Mouse (Mus musculus): ENCODE measurements around the gene Rps6ka5. TPM values are rescaled to one million over a fixed set of nuclear protein-coding genes. Genes with fewer than 3 reads are reported as not detected.

The Rps6ka5 gene
- polyA plus RNA-seq, 1 experiment from 2014 or later: 2.4 TPM

DNA sequence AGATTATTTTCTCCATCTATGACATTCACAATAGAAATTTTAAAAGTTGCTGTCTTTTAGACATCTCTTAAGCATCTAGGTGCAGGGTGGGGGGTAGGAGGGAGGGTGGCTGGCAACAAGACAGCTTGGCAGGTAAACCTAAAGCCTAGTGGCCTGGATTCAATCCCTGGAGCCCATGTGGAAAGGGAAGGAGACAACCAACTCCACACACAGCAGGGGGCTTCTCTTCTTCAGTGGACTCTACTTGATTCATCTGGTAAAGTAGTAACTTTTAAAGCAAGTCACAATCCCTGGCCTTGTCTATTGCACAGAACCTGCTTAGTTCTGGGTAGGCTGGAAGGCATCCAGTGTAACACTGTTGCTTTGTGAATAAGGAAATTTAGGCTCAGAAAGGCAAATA, 9.3 kb downstream of the Rps6ka5 start:
- no peak overlapping the region for H3K4me3 ChIP-seq
- no peaks in the 10 kb centered on the region for H3K9me3 ChIP-seq (replicated peaks)
- H3K36me3 ChIP-seq: no peaks in the 10 kb centered on the region
- no peaks in the 10 kb centered on the region for H3K4me1 ChIP-seq
- DNase-seq (ENCODE audit: low spot score): no peak
- H3K27ac ChIP-seq (replicated peaks): no peak overlapping the region
- H3K27me3 ChIP-seq (ENCODE audit: low read depth, poor library complexity, severe bottlenecking): no peaks in the 10 kb centered on the region

GRCm38 (mm10) chr12:100716969-100717368, 9.8 kb downstream of the Rps6ka5 start:
- H3K27ac ChIP-seq (replicated peaks): no peak overlapping the region
- no peak for DNase-seq (ENCODE audit: low spot score)
- H3K4me1 ChIP-seq: no peaks in the 10 kb centered on the region
- no peaks in the 10 kb centered on the region for H3K27me3 ChIP-seq (ENCODE audit: low read depth, poor library complexity, severe bottlenecking)
- no peaks in the 10 kb centered on the region for H3K36me3 ChIP-seq
- no peak overlapping the region for H3K4me3 ChIP-seq
- no peaks in the 10 kb centered on the region for H3K9me3 ChIP-seq (replicated peaks)
- 81% methylated on average over 4 of the region's 4 CpGs for WGBS

DNA sequence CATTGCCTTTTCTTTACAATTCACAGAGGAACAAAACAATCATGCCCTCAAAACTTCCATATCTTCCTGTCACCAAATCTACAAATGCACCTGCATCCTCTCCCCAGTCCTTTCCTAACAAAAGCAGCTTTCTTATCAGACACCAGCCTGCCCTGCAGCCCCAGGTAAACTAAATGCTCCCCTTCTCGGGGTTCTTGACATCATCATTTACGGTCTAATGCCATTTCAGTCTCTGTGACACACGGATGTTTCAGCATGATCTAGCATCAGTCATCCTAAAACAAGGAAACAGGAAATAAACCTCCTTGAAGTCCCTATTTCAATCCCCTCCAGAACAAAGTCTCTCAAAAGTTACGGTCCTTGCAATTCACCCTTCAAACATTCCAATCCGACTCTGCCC, 15.0 kb downstream of the Rps6ka5 start:
- Histone ChIP-seq H3K4me1 (no peaks in the 10 kb centered on the region), H3K9me3 (replicated peaks) (no peaks in the 10 kb centered on the region), H3K36me3 (no peaks in the 10 kb centered on the region), H3K27ac (replicated peaks) (no peak overlapping the region), H3K27me3 (ENCODE audit: low read depth, poor library complexity, severe bottlenecking) (no peaks in the 10 kb centered on the region), H3K4me3 (no peak overlapping the region)
- DNase-seq (ENCODE audit: low spot score): no peak
- 84% methylated on average over 5 of the region's 5 CpGs for WGBS

- Histone ChIP-seq H3K9me3 (replicated peaks) (no peaks in the 10 kb centered on the region), H3K36me3 (no peaks in the 10 kb centered on the region), H3K27me3 (ENCODE audit: low read depth, poor library complexity, severe bottlenecking) (no peaks in the 10 kb centered on the region), H3K4me1 (no peaks in the 10 kb centered on the region), H3K27ac (replicated peaks) (no peak overlapping the region), H3K4me3 (no peak overlapping the region)
- DNase-seq (ENCODE audit: low spot score): no peak
- 88% methylated on average over 10 of the region's 10 CpGs for WGBS
These were observed 15.6 kb downstream of the Rps6ka5 start for GRCm38 (mm10) chr12:100711116-100711691.

DNA sequence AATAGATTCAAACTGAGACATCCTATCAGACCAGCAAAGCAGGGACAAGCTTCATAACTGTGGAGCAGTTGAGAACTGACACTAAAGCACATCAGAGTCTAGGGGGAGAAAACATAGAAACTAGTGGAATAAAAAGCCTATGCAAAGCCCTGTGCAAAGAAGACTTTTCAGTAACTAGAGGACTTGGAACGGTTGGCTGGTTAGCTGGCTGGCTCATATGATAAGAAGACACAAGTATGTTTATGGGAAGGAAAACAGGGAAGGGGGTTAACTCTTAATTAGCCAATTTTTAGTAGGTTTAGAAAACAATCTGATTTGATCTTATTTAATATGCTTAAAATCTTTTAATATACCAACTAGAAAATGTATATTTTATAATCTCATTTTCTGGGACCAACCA, 16.4 kb downstream of the Rps6ka5 start:
- H3K4me3 ChIP-seq: no peak overlapping the region

DNA sequence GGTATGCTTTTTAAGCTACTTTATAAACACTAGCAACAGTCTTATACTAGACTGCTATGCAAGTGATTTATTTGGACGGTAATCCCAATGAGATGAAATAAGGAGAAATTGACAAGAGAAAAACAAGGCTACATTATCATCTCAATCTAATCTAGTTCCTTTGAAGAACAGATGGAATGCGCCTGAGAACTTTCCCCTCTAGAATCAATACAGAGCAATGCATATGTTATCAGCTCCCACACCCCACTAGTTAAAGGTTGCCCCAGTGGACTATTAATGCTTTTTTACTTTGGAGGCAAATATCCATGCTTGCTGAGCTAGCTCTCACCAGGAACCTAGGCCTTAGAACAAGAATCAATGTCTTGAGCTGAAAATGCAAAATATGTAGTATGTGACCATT, 19.5 kb downstream of the Rps6ka5 start:
- H3K27ac ChIP-seq (replicated peaks): no peak overlapping the region
- H3K36me3 ChIP-seq: no peaks in the 10 kb centered on the region
- H3K27me3 ChIP-seq (ENCODE audit: low read depth, poor library complexity, severe bottlenecking): no peaks in the 10 kb centered on the region
- WGBS: 89% methylated on average over 2 of the region's 2 CpGs
- no peaks in the 10 kb centered on the region for H3K4me1 ChIP-seq
- DNase-seq (ENCODE audit: low spot score): no peak
- no peaks in the 10 kb centered on the region for H3K9me3 ChIP-seq (replicated peaks)
- H3K4me3 ChIP-seq: no peak overlapping the region

More for the DNA sequence above, 16.4 kb downstream of the Rps6ka5 start:
- Histone ChIP-seq H3K36me3 (no peaks in the 10 kb centered on the region), H3K27me3 (ENCODE audit: low read depth, poor library complexity, severe bottlenecking) (no peaks in the 10 kb centered on the region), H3K27ac (replicated peaks) (no peak overlapping the region), H3K9me3 (replicated peaks) (no peaks in the 10 kb centered on the region), H3K4me1 (no peaks in the 10 kb centered on the region)
- DNase-seq (ENCODE audit: low spot score): no peak
- 60% methylated on average over 1 of the region's 1 CpGs for WGBS

DNA sequence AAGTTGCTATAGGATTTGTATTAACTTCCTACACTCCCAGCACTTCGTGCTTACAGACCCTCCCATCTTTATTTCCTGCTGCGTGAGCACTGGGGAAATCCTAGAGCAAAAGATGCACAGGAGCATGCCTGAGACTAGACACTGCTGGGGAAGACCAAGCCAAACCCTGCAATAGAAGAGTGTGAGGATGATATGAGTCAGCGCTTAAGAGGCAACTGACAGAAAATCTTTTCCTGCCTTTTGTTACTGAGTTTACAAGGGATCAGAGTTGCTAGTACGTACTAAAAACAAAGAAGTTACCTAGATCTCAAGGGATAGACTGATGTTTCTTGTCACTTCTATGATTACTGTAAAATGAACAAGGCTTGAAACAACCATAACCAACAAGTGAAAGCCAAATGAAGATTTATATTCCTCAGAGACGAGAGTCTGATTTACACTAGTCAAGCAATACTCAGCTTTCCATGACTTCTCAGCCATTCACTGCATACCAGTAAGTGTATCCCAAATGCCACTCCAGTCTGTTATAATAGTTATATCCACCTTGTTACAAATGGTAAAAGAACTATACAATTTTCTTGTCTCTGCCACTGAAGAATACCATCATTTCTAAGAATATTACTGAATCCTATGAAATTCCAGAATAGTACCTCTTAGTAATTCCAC, 21.6 kb downstream of the Rps6ka5 start:
- H3K36me3 ChIP-seq: no peaks in the 10 kb centered on the region
- no peaks in the 10 kb centered on the region for H3K4me1 ChIP-seq
- H3K27ac ChIP-seq (replicated peaks): no peak overlapping the region
- no peaks in the 10 kb centered on the region for H3K27me3 ChIP-seq (ENCODE audit: low read depth, poor library complexity, severe bottlenecking)
- no peak for DNase-seq (ENCODE audit: low spot score)
- no peak overlapping the region for H3K4me3 ChIP-seq
- H3K9me3 ChIP-seq (replicated peaks): no peaks in the 10 kb centered on the region
- 85% methylated on average over 5 of the region's 5 CpGs for whole genome bisulfite sequencing

GRCm38 (mm10) chr12:100698019-100698418, 28.8 kb downstream of the Rps6ka5 start:
- H3K9me3 ChIP-seq (replicated peaks): no peaks in the 10 kb centered on the region
- no peaks in the 10 kb centered on the region for H3K27me3 ChIP-seq (ENCODE audit: low read depth, poor library complexity, severe bottlenecking)
- DNase-seq (ENCODE audit: low spot score): no peak
- H3K4me1 ChIP-seq: peaks cover 7% of the 10 kb centered on the region; the same call in 1 of the 2 replicates
- H3K36me3 ChIP-seq: no peaks in the 10 kb centered on the region
- no peak overlapping the region for H3K27ac ChIP-seq (replicated peaks)
- H3K4me3 ChIP-seq: no peak overlapping the region
- 95% methylated on average over 1 of the region's 1 CpGs for WGBS

DNA sequence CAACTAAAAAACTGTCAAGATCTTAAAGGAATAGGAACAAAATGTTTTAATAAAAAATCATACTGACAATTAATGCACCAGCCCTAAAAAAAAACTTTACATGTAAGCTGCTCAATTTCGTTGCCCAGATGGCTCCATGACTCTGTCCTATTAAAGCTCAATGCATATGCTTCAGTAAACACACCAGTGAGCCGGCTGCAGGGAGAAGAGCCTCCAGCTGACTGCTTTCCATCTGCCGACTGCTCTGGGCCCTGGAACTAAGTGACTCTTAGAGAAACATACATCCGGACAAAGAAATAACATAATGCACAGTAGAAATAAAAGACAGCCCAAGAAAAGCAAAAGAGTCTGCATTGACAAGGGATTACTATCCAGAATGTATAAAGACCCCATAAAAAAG, 30.2 kb downstream of the Rps6ka5 start:
- H3K36me3 ChIP-seq: no peaks in the 10 kb centered on the region
- WGBS: 42% methylated on average over 4 of the region's 4 CpGs
- no peak overlapping the region for H3K27ac ChIP-seq (replicated peaks)
- H3K4me1 ChIP-seq: peaks cover 11% of the 10 kb centered on the region; the same call in 1 of the 2 replicates
- H3K9me3 ChIP-seq (replicated peaks): no peaks in the 10 kb centered on the region
- DNase-seq (ENCODE audit: low spot score): no peak
- no peak overlapping the region for H3K4me3 ChIP-seq
- no peaks in the 10 kb centered on the region for H3K27me3 ChIP-seq (ENCODE audit: low read depth, poor library complexity, severe bottlenecking)

DNA sequence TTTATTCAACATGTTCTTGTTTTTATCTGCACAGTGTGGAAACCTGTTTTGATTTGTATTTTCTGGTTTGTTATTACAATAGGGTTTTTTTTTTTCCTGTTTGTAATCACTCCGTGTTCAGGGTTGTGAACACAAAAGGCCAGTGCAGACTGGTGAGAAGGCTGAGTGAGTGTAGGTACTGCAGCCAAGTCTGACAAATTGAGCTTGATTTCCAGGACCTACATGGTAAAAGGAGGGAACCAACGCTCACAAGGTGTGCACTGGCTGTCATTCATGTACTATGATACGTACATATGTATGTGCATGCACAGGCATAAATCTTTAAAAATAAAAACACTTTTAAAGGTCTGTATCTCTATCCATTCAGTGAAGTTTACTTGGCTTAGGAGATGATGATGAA, 31.5 kb downstream of the Rps6ka5 start:
- no peaks in the 10 kb centered on the region for H3K9me3 ChIP-seq (replicated peaks)
- H3K27me3 ChIP-seq (ENCODE audit: low read depth, poor library complexity, severe bottlenecking): no peaks in the 10 kb centered on the region
- H3K36me3 ChIP-seq: no peaks in the 10 kb centered on the region
- no peak overlapping the region for H3K27ac ChIP-seq (replicated peaks)
- no peak for DNase-seq (ENCODE audit: low spot score)
- 83% methylated on average over 3 of the region's 3 CpGs for WGBS
- no peak overlapping the region for H3K4me3 ChIP-seq
- H3K4me1 ChIP-seq: peaks cover 11% of the 10 kb centered on the region; the same call in 1 of the 2 replicates

DNA sequence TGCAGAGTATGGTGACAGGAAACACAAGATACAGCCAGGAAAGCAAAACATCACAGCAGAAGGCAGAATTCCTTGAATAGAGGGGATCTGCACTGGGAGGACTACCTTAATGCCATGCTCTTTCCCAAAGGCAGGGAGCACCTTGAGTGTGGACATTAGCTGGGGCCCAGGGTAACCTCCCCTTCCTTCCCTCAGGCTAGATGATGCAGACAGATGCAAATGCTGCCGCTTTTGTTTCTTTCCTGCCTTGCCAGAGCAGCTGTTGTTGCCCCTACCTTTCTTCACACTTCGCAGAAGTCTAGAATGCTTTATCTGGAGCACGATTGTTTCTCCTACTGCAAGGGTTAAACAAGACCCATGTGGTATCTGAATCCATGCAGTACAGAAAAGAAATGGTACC, 34.6 kb downstream of the Rps6ka5 start:
- WGBS: 56% methylated on average over 3 of the region's 3 CpGs

GRCm38 (mm10) chr12:100690444-100690843, 36.3 kb downstream of the Rps6ka5 start:
- no peak for DNase-seq (ENCODE audit: low spot score)
- Histone ChIP-seq H3K36me3 (no peaks in the 10 kb centered on the region), H3K27me3 (ENCODE audit: low read depth, poor library complexity, severe bottlenecking) (no peaks in the 10 kb centered on the region), H3K9me3 (replicated peaks) (no peaks in the 10 kb centered on the region), H3K4me1 (peaks cover 4% of the 10 kb centered on the region; the same call in 1 of the 2 replicates), H3K27ac (replicated peaks) (no peak overlapping the region), H3K4me3 (no peak overlapping the region)
- WGBS: 92% methylated on average over 5 of the region's 5 CpGs

More for the DNA sequence above, 34.6 kb downstream of the Rps6ka5 start:
- DNase-seq (ENCODE audit: low spot score): no peak
- Histone ChIP-seq H3K4me1 (peaks cover 11% of the 10 kb centered on the region; the same call in 1 of the 2 replicates), H3K27ac (replicated peaks) (no peak overlapping the region), H3K36me3 (no peaks in the 10 kb centered on the region), H3K4me3 (no peak overlapping the region), H3K27me3 (ENCODE audit: low read depth, poor library complexity, severe bottlenecking) (no peaks in the 10 kb centered on the region), H3K9me3 (replicated peaks) (no peaks in the 10 kb centered on the region)

GRCm38 (mm10) chr12:100688177-100688576, 38.6 kb downstream of the Rps6ka5 start:
- peaks cover 4% of the 10 kb centered on the region; the same call in 1 of the 2 replicates for H3K4me1 ChIP-seq
- no peak for DNase-seq (ENCODE audit: low spot score)
- H3K9me3 ChIP-seq (replicated peaks): no peaks in the 10 kb centered on the region
- no peaks in the 10 kb centered on the region for H3K27me3 ChIP-seq (ENCODE audit: low read depth, poor library complexity, severe bottlenecking)
- H3K27ac ChIP-seq (replicated peaks): no peak overlapping the region
- no peaks in the 10 kb centered on the region for H3K36me3 ChIP-seq
- H3K4me3 ChIP-seq: no peak overlapping the region

Data from midbrain, embryonic 10.5 days (tissue).